Mouse (Mus musculus): ENCODE data around the gene Gm42517.

The Gm42517 gene

DNA sequence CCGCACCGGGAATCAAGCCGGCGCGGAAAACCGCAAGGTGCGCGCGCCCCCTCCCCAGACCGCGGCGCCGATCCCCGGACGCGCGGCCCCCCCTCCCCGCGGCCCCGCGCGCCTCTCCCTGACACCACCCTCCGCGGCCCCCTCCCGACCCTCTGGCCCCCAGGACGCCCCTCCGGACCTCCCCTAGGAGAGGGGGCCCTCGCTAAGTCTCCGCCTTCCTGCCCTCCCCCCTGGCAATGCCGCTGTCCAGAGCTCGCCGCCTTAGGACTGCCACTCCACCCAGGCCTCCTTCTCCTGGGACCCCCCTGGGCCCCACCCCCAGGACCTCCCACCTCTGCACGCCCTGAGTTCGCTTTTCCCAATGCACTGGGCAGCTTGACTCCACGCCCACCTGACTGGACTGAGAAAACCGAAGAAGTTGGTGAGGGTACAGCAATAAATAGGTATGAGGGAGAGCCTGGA is at the start of gene Gm42517:
Gene Gm42517 (minus strand): TSS at position 52 of the 462 bp plus-strand sequence.
- no peak for DNase-seq (ENCODE audit: low spot score in 2 of 2)

- no peak for DNase-seq (ENCODE audit: low spot score in 2 of 2)
Measured at GRCm38 (mm10) chr5:108414711-108415110, 47.0 kb upstream of the Gm42517 start.

DNA sequence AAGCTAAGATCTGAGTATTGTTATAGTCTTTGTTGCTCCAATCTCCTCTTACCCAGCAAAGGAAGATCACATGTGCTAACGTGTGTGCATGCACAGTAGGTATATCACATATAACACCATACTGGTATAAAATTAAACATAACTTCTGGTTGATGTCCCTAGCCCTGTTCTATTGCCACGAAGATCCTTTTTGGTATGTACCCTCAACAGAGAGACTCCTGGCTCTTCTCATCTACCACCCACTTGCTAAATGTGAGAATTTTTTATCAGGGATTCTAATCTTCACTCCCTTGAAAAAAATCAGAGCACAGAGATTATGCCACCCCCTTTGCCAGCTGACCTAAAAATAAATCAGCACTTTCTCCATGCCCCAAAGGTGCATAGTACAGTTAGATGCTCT is 39.3 kb upstream of the Gm42517 start:
- no peak for DNase-seq (ENCODE audit: low spot score in 2 of 2)

- no peak for DNase-seq (ENCODE audit: low spot score in 2 of 2)
Measured at GRCm38 (mm10) chr5:108405460-108405859, 37.7 kb upstream of the Gm42517 start.

DNA sequence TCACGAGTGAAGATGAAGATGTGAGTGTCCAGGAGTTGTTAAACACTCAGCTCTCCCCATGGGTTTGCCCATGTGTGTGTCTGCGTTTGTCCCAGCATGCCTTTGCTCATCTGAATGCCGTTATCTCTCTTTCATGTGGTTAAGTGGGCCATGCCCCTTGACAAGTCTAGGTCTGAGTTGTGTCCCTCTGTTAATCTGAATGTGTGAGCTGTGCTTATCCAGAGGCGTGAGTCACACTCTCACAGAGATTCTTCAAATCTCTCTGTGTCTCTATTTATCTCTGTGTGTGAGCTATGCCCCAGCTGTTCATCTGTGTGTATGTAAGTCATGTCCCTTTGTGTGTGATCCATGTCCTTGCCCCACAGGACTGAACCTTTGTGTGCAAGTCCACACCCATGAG is 35.7 kb upstream of the Gm42517 start:
- DNase-seq (ENCODE audit: low spot score in 2 of 2), result no peak

DNA sequence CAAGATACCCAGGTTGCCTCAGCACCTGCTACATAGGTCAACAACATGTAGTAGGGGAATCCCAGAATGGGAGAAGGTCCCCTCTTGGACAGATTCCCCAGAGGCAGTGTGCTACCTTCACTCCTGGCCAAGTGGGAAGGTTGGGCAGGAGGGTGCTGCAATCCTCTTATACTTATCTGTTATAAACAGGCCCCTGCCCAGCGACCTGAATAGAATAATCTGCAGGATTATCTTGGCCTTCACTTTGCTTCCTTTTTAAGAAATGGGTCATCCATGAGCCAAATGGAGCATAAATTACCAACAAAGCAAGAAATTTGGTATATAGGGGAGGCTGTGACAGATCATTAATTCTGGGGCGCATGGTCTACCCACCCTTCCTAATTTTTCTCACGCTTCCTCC is 22.0 kb upstream of the Gm42517 start:
- no peak for DNase-seq (ENCODE audit: low spot score in 2 of 2)

- DNase-seq (ENCODE audit: low spot score in 2 of 2), result no peak
Measured at GRCm38 (mm10) chr5:108388201-108388600, 20.5 kb upstream of the Gm42517 start, which contains the start of gene Pde6b. TSS of gene Pde6b (plus strand) at chr5:108388391.

- no peak for DNase-seq (ENCODE audit: low spot score in 2 of 2)
Measured at GRCm38 (mm10) chr5:108386449-108386848, 18.7 kb upstream of the Gm42517 start.

GRCm38 (mm10) chr5:108385632-108386031 is 17.9 kb upstream of the Gm42517 start:
- no peak for DNase-seq (ENCODE audit: low spot score in 2 of 2)

DNA sequence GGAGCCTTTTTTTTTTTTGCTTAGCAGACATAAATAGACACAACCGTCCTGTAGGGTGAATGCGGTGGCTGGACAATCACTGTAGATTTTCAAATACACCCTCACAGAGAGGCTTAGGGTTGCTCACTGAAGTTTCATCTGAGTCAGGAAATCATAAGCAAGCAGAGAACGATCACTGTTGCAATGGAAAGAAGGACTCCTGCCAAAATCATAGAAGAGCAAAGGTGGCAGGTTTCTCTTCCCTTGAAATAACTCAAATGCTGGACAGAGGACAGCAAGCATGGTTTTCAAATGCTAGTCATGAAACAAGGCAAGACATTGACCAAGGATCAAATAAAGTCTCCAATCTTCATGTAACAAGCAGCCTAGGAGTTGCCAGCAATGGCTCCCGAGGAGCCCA is 10.6 kb upstream of the Gm42517 start:
- no peak for DNase-seq (ENCODE audit: low spot score in 2 of 2)

GRCm38 (mm10) chr5:108376059-108376458 is 8.3 kb upstream of the Gm42517 start:
- no peak for DNase-seq (ENCODE audit: low spot score in 2 of 2)

- DNase-seq (ENCODE audit: low spot score in 2 of 2), result no peak
Measured at GRCm38 (mm10) chr5:108374079-108374478, 6.4 kb upstream of the Gm42517 start.

DNA sequence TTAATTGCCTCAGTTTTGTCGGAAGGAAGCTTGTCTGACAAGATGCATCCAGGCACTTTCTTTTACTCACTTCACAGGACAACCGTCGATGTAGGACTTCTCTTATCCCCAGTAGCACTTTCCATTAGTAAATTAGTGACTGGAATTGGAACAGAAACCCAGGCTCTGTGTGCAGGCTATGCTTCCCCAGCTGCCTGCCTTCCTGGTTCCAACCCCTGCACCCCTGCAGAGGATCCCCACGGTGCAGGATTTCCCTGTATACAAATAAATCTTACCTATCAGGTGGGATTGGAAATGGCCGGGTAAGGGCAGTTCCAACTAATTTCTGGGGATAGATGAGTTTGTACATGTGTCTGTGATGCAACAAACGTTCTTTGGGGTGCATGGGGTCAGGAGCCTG is 2.2 kb upstream of the Gm42517 start:
- DNase-seq (ENCODE audit: low spot score in 2 of 2), result no peak

GRCm38 (mm10) chr5:108368851-108369621 is 1.3 kb upstream of the Gm42517 start:
- peak; percentile 28 to 37 for DNase-seq (ENCODE audit: low spot score in 2 of 2)

GRCm38 (mm10) chr5:108368446-108368845 is 724 bp upstream of the Gm42517 start:
- DNase-seq (ENCODE audit: low spot score in 2 of 2), result no peak

DNA sequence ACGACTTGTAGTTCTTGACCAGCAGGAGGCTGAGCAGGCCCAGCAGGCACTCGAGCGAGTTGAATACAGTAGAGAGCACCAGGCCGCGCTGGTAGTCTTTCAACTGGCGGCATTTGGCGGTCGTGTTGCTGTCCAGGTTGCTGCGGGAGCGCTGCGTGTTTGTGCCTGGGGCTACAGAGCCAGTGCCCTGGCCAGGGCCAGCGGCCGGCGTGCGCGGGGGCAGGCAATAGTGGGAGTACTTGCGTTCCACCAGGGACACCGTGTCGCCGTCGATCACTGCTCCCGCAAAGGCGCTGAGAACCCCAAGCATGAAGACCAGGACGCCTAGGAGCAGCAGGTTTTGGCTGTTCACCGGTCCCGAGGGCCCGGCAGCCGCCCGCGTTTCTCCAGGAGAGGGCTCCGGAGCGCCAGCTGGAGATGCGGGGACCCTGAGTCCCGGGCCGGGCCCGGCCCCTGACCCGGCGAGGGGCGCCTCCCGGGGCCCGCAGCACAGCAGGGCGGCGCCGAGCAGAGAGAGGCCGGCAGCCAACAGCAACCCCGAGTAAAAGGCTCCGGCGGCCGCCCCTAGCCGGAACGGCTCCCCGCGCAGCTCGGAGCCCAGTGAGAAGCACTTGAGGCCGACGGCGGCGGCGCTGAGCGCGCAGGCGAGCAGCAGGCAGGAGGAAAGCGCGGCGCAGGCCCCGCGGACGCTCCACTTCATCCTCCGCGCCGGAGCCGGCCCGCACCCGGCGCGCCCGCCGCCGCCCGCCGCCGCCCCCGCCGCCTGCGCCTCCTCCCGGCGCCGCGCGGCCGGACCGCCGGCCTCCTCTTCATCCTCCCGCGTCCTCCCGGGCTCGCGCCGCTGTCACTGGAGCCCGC is 509 bp downstream of the Gm42517 start:
- DNase-seq (ENCODE audit: low spot score in 2 of 2), result peak; percentile 24 to 27

GRCm38 (mm10) chr5:108366328-108366983 is 1.3 kb downstream of the Gm42517 start:
- DNase-seq (ENCODE audit: low spot score in 2 of 2), result peak in 1 of 2 experiments; percentile 22

GRCm38 (mm10) chr5:108362330-108362729 is 5.4 kb downstream of the Gm42517 start:
- DNase-seq (ENCODE audit: low spot score in 2 of 2), result no peak

- DNase-seq (ENCODE audit: low spot score in 2 of 2), result no peak
Measured at GRCm38 (mm10) chr5:108360211-108360610, 7.5 kb downstream of the Gm42517 start.

- no peak for DNase-seq (ENCODE audit: low spot score in 2 of 2)
Measured at GRCm38 (mm10) chr5:108359491-108359890, 8.2 kb downstream of the Gm42517 start.

DNA sequence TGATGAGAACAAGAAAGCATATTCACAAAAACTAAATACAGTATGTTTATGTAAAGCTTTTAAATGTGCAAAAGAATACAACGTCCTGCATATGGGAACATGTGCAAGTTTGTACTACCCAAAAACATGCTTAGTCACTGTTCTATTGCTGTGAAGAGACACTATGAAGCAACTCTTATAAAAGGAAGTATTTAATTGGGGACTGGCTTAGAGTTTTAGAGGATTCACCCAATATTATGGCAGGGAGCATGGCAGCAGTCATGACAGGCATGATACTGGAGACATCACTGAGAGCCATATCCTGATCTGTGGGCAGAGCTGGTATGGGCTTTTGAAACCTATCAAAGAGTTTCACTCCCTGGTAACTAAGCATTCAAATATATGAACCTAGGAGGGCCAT is 9.9 kb downstream of the Gm42517 start:
- DNase-seq (ENCODE audit: low spot score in 2 of 2), result no peak

GRCm38 (mm10) chr5:108354056-108354455 is 13.7 kb downstream of the Gm42517 start:
- no peak for DNase-seq (ENCODE audit: low spot score in 2 of 2)

All from cerebellum, postnatal 4 days (tissue).